Mouse (Mus musculus): ENCODE measurements at regions not wholly inside any gene's neighbourhood (a gene's known extent, or its start where the extent isn't known, plus 50 kb on each side); places are given as distances from the start of the nearest gene placed in this dataset.

DNA sequence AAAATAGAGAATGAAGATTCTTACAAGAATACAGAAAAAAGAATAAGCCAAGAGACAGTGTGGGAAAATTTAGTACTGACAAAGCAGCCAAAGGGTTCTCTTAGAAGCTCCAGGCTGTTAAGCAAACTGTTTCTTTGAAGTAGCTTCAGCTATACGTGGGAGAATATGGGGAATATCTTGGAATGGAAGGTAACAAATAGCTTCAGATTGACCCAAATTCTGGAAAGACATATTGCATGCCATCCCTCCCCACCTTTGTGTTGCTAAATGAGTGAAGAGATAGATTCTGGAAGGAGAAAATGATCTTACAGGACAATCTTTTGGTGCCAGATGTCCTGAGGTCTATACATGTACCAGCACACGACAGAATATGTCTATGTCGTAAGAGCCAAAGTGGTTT, 591.9 kb upstream of the Cdh6 start:
- DNase-seq (ENCODE audit: low read depth, low spot score): peak; percentile 55

DNA sequence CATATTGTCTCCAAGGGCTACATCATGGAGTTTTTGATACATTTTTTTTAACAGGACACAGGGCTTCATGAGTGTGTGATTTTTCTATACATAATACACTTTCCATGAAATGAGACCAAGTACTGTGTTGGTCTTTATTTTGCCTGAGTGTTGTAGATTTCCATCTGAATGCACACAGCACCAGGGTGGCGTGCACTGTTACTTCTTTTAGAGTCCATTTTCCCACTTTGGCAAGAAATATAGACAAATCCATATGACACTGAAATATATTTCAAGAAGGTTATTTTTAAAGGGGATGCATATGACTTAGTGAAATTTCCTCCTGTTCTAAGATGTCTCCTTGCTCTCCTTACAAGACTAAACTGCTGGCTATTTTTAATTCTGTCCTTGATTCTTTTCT, 591.1 kb upstream of the Cdh6 start:
- peak; percentile 16 for DNase-seq (ENCODE audit: low read depth, low spot score)

DNA sequence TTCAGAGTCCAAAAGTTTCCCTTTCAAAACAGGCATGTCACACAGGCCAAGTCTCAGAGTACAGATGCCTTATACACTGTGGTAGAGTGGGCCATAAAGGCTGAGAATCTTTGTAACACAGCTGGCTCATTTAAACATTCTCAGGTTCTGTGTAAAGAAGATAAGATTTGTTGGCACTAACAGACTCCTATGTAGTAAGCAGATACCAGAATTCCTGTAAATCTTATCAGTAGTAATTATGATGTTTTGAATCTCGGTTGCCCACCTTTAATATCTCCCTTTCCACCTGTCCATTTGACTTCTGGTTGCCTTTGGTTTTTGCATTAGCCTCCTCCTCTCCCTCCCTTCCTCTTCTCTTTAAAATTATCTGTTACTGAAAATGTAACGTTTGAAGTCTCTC, 573.1 kb upstream of the Cdh6 start:
- DNase-seq (ENCODE audit: low read depth, low spot score): no peak

GRCm38 (mm10) chr15:13706276-13706675, 532.8 kb upstream of the Cdh6 start:
- DNase-seq (ENCODE audit: low read depth, low spot score): peak; percentile 36

DNA sequence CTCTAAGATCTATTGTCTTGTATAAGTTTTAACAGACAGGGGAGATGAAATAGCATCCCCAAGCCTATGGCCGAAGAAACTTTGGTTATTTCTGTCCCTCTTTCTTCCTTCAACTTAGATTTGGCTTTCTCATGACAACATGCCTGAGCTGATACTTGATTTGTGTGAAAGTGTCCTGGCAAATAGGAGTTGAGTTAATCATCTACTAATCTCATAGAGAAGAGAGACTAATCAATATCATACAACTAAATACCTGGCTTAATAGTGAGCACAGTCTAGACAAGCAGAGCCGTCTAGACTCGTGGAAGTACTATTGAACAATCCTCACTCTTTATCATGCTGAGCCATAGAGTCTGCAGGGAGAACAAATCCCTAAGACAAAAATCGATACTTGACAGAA, 531.7 kb upstream of the Cdh6 start:
- no peak for DNase-seq (ENCODE audit: low read depth, low spot score)

GRCm38 (mm10) chr15:13668193-13668592, 494.7 kb upstream of the Cdh6 start:
- DNase-seq (ENCODE audit: low read depth, low spot score): peak; percentile 72

GRCm38 (mm10) chr15:13667278-13667677, 493.8 kb upstream of the Cdh6 start:
- peak; percentile 27 for DNase-seq (ENCODE audit: low read depth, low spot score)

- DNase-seq (ENCODE audit: low read depth, low spot score): no peak
Measured at GRCm38 (mm10) chr15:13662275-13662674, 488.8 kb upstream of the Cdh6 start.

DNA sequence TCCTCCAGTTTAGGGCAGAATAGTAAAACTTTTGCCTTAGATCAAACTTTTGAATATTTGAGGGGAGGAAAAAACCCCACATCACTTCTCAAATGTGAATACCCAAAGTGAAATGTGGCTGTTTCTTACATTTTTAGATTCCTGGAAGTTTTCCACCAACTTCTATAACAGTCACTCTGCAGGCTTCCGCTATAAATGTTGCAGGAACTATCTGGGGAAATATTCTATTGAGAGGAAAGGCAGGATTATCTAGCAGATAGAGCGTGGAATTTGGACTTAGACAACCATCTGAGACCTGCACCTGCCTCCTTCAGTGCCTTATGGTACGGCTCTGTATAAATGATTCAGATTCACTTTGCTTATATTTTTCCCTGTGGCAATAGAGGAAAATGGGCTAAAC, 481.6 kb upstream of the Cdh6 start:
- peak; percentile 46 for DNase-seq (ENCODE audit: low read depth, low spot score)

DNA sequence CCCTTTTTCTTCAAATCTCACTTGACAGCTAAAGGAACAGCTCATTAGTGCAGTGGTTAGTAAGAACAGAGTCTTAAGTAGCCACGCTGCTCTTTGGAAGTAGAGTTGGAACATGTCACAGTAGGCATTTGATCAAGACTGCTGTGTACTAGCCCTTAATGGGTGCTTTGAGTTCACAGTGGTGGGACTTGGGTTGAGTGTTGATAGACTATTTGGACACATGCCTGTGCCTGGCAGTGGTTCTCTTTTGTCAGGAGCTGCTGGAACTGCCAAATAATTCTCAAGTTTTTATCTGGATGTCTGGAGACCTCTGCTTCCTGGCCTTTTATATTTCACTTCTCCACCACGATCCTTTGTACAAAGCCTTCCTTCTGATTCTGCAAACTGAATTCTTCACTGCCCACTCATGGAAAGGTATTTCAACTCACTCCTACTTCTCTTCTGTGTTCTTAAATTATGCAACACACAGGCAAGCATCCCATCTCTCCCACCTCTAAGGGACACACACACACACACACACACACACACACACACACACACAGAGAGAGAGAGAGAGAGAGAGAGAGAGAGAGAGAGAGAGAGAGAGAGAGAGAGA, 462.0 kb upstream of the Cdh6 start:
- peak; percentile 47 for DNase-seq (ENCODE audit: low read depth, low spot score)

GRCm38 (mm10) chr15:13602133-13602532, 428.7 kb upstream of the Cdh6 start:
- no peak for DNase-seq (ENCODE audit: low read depth, low spot score)

DNA sequence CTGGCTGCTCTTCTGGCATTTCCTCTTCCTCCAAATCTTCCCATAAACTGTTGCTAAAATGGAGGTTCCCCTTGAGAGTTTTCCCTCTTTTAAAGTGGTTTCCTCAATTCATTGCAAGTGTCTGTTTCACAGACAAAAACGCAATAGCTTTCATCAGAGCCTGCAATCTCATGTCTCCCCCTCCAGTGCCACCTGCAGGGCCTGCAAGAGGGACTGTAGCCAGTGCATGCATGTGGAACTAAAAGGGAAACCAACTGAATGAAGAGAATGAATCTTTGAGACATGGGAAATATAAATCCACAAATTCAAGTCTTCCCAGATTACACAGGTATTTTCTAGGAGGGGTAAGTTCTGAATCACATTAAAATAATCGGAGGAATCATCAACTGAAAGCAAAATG, 424.4 kb upstream of the Cdh6 start:
- DNase-seq (ENCODE audit: low read depth, low spot score): no peak

DNA sequence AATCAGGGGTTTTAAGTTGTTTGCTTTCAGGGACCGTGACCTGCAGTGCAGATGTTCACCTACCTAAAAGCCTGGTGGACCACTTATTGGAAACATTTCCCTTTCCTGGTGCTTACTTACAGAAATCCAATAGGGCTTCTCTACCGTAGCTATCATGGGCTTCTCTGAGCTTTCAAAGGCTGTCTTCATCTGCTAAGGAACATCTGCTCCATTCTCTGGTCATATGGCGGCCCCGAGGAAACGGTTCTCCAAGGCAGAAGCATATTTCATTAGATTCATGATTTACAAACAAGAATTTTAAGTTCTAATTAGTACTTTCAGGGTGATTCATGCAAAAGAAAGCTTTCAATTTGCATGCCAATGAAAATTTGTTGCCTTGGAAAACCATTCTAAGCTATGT, 420.3 kb upstream of the Cdh6 start:
- peak; percentile 16 for DNase-seq (ENCODE audit: low read depth, low spot score)

DNA sequence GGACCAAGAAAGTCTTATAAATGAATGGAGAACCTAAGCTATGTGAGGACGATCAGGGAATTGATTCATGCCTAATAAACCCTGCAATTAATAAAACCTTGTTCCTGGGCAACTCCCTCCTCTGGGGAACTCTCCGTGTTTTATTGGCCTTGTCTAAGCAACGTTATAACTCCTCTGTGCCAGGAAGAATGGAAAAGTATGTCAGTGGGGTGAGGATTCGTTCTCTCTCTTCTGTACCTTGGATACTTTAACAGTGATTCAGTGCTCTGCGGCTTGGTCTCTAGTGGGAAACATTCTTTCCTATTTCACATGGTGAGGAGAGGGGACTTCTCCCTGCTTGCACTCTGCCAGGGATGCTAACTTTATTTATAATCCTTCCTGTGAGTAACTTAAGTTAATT, 417.4 kb upstream of the Cdh6 start:
- DNase-seq (ENCODE audit: low read depth, low spot score): no peak

- DNase-seq (ENCODE audit: low read depth, low spot score): no peak
Measured at GRCm38 (mm10) chr15:13583300-13583699, 409.8 kb upstream of the Cdh6 start.

DNA sequence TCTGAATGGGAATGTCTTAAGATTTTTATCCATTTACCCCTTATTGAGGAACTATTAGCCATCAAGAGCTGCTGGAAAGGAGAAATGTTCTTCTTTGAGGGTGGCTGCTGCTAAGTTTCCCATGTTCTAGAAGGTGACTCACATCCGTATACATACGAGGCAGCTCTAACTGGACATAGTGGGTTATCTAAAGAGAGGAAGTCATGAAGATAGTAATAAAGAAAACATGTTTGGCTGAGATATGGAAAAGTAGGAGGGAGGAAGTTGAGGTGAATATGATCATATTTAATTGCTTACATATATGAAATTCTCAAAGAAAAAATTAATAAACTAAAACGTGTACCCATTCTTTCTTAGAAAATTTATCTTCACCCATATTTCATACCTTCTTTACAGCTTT, 408.7 kb upstream of the Cdh6 start:
- DNase-seq (ENCODE audit: low read depth, low spot score): no peak

GRCm38 (mm10) chr15:13573621-13574020, 400.1 kb upstream of the Cdh6 start:
- DNase-seq (ENCODE audit: low read depth, low spot score): no peak

DNA sequence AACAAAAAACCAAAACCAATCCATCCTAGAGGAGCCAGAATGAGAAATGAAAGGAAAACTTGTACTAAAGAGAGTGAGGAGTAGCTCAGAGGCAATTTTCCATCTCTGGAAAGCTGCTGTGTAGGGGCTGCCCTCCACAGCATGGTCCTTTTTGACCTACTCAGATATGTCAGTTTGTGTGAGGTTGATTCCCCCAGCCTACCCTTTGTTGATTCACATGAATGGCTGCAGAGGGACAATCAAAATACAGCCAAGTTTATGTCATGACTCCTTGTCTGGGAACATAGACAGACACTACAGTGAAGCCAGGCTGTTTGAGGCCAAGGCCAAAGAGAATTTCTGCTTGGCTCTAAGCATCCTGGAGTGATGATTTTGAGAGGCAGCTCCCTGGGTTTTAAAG, 387.4 kb upstream of the Cdh6 start:
- no peak for DNase-seq (ENCODE audit: low read depth, low spot score)

DNA sequence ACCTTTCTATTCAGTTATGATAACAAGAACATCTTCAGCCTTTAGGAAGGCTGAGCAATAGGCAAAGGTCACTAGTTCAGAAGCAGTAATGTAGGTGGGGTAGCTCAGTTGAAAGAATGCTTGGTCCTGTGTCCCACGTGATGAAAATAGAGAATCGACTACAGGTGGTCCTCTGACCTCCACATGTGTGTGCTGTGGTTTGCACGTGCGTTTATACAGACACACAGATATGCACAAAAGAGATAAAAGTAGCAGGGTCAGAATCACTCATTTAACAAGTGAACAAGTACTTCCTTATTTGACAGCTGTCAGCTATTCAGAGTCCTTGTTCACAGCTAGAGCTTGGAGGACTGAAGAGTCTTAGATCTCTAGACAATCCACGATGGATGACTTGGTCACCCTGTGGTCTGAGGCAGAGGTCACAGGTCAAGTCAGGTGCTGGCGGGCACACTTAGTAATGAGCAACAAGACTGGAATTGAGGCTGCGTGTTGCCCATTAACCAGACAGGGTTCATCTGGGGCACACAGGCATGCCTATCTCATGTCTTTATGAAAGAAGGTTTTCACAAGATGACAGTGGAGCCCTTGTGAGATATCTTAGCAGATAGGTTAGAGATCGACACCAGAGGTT, 375.8 kb upstream of the Cdh6 start:
- no peak for DNase-seq (ENCODE audit: low read depth, low spot score)

DNA sequence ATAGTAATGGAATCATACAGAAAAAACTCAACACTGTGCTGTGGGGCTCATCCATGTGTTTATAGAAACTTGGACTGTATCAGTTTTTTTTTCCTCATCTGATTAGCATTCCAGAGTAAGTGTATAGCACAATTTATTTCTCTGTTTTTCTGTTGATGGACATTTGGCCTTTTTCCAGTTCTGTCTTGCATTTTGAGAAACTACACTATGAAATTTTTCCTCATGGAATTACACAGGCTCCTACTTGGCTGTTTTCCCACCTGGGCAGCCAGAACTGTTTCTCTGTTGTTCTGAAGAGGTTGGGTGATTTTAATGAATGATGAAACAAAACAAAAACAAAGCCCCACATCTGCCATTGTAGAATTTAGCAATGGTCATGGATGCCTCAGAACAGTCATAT, 366.6 kb upstream of the Cdh6 start:
- no peak for DNase-seq (ENCODE audit: low read depth, low spot score)

- DNase-seq (ENCODE audit: low read depth, low spot score): peak; percentile 13
Measured at GRCm38 (mm10) chr15:13534017-13534416, 360.5 kb upstream of the Cdh6 start.

DNA sequence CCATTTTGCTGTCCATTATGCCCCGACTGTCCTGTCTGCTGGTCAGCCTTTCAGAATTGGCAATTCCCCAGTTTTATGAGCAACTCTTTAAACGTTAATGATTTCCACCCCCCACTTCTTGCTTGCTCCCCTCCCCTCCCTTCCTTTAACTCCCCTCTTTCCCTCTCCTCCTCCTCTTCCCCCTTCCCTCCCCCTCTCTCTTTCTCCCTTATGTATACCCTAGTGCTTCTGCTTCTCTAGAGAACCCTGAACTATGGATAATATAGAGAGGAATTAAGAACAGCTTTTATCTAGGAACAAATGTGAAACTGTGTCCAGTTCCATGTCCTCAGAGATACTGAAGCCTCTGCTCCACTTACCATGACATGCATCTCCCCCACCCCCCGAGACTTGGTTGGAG, 356.5 kb upstream of the Cdh6 start:
- no peak for DNase-seq (ENCODE audit: low read depth, low spot score)

- no peak for DNase-seq (ENCODE audit: low read depth, low spot score)
Measured at GRCm38 (mm10) chr15:13529050-13529449, 355.6 kb upstream of the Cdh6 start.
